Mouse (Mus musculus) cerebellum, adult 2 months (tissue): ENCODE measurements at regions not wholly inside any gene's neighbourhood (a gene's known extent, or its start where the extent isn't known, plus 50 kb on each side); places are given as distances from the start of the nearest gene placed in this dataset.

ENCODE experiments used
- DNase-seq, 2 experiments: peaks; one replicate each; pipeline ENCODE4 v3.0.0; 2021
- H3K27ac ChIP-seq: fragments of 200-500 bp; 2 replicates; pipeline ENCODE4 v1.5.1; 2012; ENCODE audit warnings: low read length, control low read depth, inconsistent platforms; ENCODE audit not compliant: insufficient read depth
- H3K27me3 ChIP-seq: fragments of 200-500 bp; 2 replicates; pipeline ENCODE4 v1.6.1; 2012; ENCODE audit warnings: inconsistent platforms, mild to moderate bottlenecking, low read length, moderate library complexity; ENCODE audit not compliant: control insufficient read depth, insufficient read depth
- H3K4me1 ChIP-seq: fragments of 200-500 bp; 2 replicates; pipeline ENCODE4 v1.6.1; 2011; ENCODE audit warnings: low read length; ENCODE audit not compliant: control insufficient read depth, insufficient read depth
- H3K4me3 ChIP-seq: fragments of 200-500 bp; replicated peaks from 2 replicates; pipeline ENCODE3; 2011; ENCODE audit warnings: mild to moderate bottlenecking, low read depth, low read length, control low read depth; ENCODE audit not compliant: insufficient read depth
- CTCF ChIP-seq: fragments of 200-500 bp; IDR thresholded peaks from 2 replicates; pipeline ENCODE4 v1.5.1; 2011; ENCODE audit warnings: low read depth, mild to moderate bottlenecking, control low read depth, low read length, moderate library complexity, borderline replicate concordance; ENCODE audit not compliant: insufficient read depth
- POLR2A ChIP-seq: fragments of 200-500 bp; IDR thresholded peaks from 2 replicates; pipeline ENCODE4 v1.6.1; 2011; ENCODE audit warnings: low read length, control low read depth, borderline replicate concordance; ENCODE audit not compliant: insufficient read depth
- WGBS: fragments of 180-500 bp; shearing (Covaris S2); methylation state at CpG from one replicate; pipeline ENCODE4 v1.1.7; 2018; 5-methylcytosine and 5-hydroxymethylcytosine counted together

DNA sequence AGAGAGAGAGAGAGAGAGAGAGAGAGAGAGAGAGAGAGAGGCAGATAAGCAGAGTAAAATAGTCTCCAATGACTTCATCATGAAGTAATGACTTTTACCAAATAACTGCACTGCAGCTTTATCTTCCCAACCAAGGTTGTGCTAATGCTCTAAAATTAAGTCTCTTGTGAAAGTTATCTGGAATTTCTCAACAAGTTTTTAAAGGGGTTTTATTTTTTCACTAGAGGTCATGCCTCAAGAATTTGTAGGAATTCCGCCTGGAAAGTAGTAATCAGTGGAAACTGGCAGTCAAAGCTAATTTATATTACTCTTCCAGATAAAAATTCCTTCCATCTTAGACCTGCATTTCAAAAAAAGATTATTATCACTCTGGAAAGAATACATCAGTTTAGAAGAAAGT is 102.9 kb downstream of the Lyplal1 start:
- DNase-seq = no peak
- TF ChIP-seq CTCF (no peak), POLR2A (no peak)
- WGBS = 98% methylated on average over 1 of the region's 1 CpGs
- no peaks in the 10 kb centered on the region for H3K27me3 ChIP-seq
- no peak overlapping the region for H3K27ac ChIP-seq
- no peak overlapping the region for H3K4me3 ChIP-seq
- no peaks in the 10 kb centered on the region for H3K4me1 ChIP-seq

DNA sequence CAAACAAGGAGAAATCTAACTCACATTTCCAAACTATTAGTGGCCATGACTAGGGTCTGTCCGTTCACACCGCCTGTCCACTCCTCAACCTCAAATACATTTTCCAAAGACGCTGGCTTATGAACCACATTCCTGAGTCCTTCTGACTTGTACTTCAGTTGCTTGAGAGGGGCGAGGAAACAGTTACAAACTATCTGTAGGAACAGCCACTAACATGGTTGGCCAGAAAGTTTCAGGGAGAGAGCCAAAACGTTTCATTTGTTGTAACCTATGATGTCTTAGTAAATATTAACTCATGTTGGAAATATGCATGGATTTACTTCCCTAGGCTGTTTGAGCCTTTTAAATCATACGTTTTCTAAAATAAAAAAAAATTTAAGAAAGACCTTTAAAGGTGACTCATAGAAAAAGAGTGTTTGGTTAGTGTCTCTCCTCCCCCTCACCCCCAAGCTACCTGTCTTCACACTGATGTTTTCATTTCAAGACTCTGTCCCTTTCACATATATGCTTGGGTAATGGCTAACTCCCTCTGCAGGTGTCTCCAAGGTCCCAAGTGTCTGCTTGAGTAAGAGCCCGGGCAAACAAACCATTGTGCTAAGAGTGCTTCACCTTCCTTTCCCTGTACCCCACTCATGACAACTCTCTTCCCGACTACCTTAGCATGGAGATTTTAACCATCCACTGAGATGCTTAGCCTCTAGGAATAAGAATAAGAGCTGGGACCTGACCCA is 101.1 kb downstream of the Lyplal1 start:
- Histone ChIP-seq H3K4me1 (no peaks in the 10 kb centered on the region), H3K4me3 (no peak overlapping the region), H3K27ac (no peak overlapping the region), H3K27me3 (no peaks in the 10 kb centered on the region)
- no peak for TF ChIP-seq POLR2A
- TF ChIP-seq CTCF = no peak
- WGBS = 81% methylated on average over 8 of the region's 8 CpGs
- DNase-seq = no peak

- Histone ChIP-seq H3K27me3 (no peaks in the 10 kb centered on the region), H3K4me3 (no peak overlapping the region), H3K27ac (no peak overlapping the region), H3K4me1 (no peaks in the 10 kb centered on the region)
- no peak for DNase-seq
- TF ChIP-seq POLR2A (no peak), CTCF (no peak)
- 74% methylated on average over 1 of the region's 1 CpGs for WGBS
Measured at GRCm38 (mm10) chr1:186017547-186017946, 99.6 kb downstream of the Lyplal1 start.

- no peak for DNase-seq
- no peaks in the 10 kb centered on the region for H3K27me3 ChIP-seq
- TF ChIP-seq POLR2A (no peak), CTCF (no peak)
- no peaks in the 10 kb centered on the region for H3K4me1 ChIP-seq
- no peak overlapping the region for H3K27ac ChIP-seq
- H3K4me3 ChIP-seq = no peak overlapping the region
- 71% methylated on average over 5 of the region's 5 CpGs for WGBS
Measured at GRCm38 (mm10) chr1:186019511-186019910, 97.6 kb downstream of the Lyplal1 start.

- no peaks in the 10 kb centered on the region for H3K4me1 ChIP-seq
- TF ChIP-seq CTCF (no peak), POLR2A (no peak)
- H3K27ac ChIP-seq = no peak overlapping the region
- H3K4me3 ChIP-seq = no peak overlapping the region
- WGBS = 67% methylated on average over 10 of the region's 10 CpGs
- no peak for DNase-seq
- H3K27me3 ChIP-seq = no peaks in the 10 kb centered on the region
Measured at GRCm38 (mm10) chr1:186031951-186032350, 85.2 kb downstream of the Lyplal1 start.

- WGBS = 75% methylated on average over 2 of the region's 2 CpGs
- TF ChIP-seq CTCF (no peak), POLR2A (no peak)
- H3K4me1 ChIP-seq = no peaks in the 10 kb centered on the region
- DNase-seq = no peak
- no peak overlapping the region for H3K27ac ChIP-seq
- no peaks in the 10 kb centered on the region for H3K27me3 ChIP-seq
- H3K4me3 ChIP-seq = no peak overlapping the region
Measured at GRCm38 (mm10) chr1:186034443-186034842, 82.7 kb downstream of the Lyplal1 start.
